Mouse (Mus musculus) megakaryocyte, embryonic 14.5 days (primary cell): ENCODE measurements around the gene Rab3d.

Experiments
- FLI1 ChIP-seq: IDR thresholded peaks from 2 replicates; pipeline ENCODE4 v1.6.1; 2012; ENCODE audit warnings: low read length, inconsistent platforms, mixed read lengths
- GATA1 ChIP-seq: IDR thresholded peaks from 3 replicates; pipeline ENCODE4 v1.6.1; 2012; ENCODE audit warnings: mixed read lengths, low read length, inconsistent platforms, borderline replicate concordance

DNA sequence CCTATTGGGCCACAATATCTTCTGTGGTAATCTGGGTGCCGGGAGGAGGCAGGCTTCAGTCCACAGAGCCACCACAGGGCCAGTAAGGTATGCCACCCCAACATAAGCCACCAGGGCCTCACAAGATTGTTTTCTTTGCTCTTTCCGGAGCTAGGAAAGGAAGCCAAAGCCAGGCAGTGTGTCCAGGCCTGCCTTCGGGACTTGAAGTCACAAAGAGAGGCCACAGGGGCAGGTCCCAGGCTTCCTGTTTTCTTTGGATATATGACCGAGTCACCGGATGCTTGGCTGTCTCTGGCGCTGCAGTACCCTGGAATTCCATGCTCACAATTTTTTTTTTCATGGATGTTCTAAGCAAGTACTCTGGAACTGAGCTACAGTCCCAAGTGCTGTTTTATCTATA is 59.9 kb downstream of the Rab3d start:
- TF ChIP-seq GATA1 (no peak), FLI1 (no peak)
